In genomic region chr8:107403038-107403781, GRCm38 (mm10) we compare ENCODE assay signal across 8 mouse cellular contexts. TPM values are rescaled to one million over a fixed set of nuclear protein-coding genes. Genes with fewer than 3 reads are reported as not detected.
DNase-seq lines count a peak whose midpoint lies in the region; ATAC-seq and TF ChIP-seq lines count a peak whose summit lies in the region.

Gene Nqo1, minus strand, starts transcription at chr8:107403206.

- no peak for TF ChIP-seq CTCF in ES-Bruce4 (IDR thresholded peaks at IDR 0.05; ENCODE audit: low read depth, low read length)
- no peak for TF ChIP-seq CTCF in heart, postnatal 0 days (IDR thresholded peaks at IDR 0.05; ENCODE audit: low read depth)
- peak; percentile 33 for TF ChIP-seq CTCF in liver, embryonic 14.5 days (IDR thresholded peaks at IDR 0.05; ENCODE audit: low read depth)

- no peaks in the 10 kb centered on the region for H3K27me3 ChIP-seq in ES-Bruce4 (ENCODE audit: control insufficient read depth, insufficient read depth, low read length, poor library complexity, severe bottlenecking)
- no peaks in the 10 kb centered on the region for H3K27me3 ChIP-seq in forebrain, embryonic 13.5 days
- H3K27me3 ChIP-seq in heart, postnatal 0 days (ENCODE audit: control insufficient read depth, insufficient read depth, low read length), result no peaks in the 10 kb centered on the region
- no peaks in the 10 kb centered on the region for H3K27me3 ChIP-seq in liver, embryonic 14.5 days (ENCODE audit: control insufficient read depth, insufficient read depth, low read length)
- no peaks in the 10 kb centered on the region for H3K27me3 ChIP-seq in stomach, embryonic 16.5 days (ENCODE audit: control insufficient read depth, insufficient read depth, low read length)

- H3K9ac ChIP-seq in ES-Bruce4 (ENCODE audit: low read depth, poor library complexity, severe bottlenecking), result peak within 1 kb of the TSS; percentile 65
- H3K9ac ChIP-seq in forebrain, embryonic 13.5 days, result peak within 1 kb of the TSS; percentile 51
- H3K9ac ChIP-seq in heart, postnatal 0 days (replicated peaks; ENCODE audit: low read depth, low read length), result peak within 1 kb of the TSS; percentile 47; the same call in 1 of the 2 replicates
- H3K9ac ChIP-seq in liver, embryonic 14.5 days (replicated peaks), result peak within 1 kb of the TSS; percentile 81
- H3K9ac ChIP-seq in stomach, embryonic 16.5 days (ENCODE audit: low read length), result peak within 1 kb of the TSS; percentile 59

- no peaks in the 10 kb centered on the region for H3K36me3 ChIP-seq in ES-Bruce4 (ENCODE audit: control insufficient read depth, insufficient read depth, low read length, poor library complexity, severe bottlenecking)
- H3K36me3 ChIP-seq in forebrain, embryonic 13.5 days (ENCODE audit: poor library complexity, severe bottlenecking), result peaks cover 4% of the 10 kb centered on the region
- no peaks in the 10 kb centered on the region for H3K36me3 ChIP-seq in heart, postnatal 0 days (replicated peaks; ENCODE audit: control insufficient read depth, insufficient read depth, low read length)
- H3K36me3 ChIP-seq in liver, embryonic 14.5 days (replicated peaks; ENCODE audit: control insufficient read depth, insufficient read depth, low read depth), result no peaks in the 10 kb centered on the region
- H3K36me3 ChIP-seq in stomach, embryonic 16.5 days (ENCODE audit: control insufficient read depth, insufficient read depth, low read length), result no peaks in the 10 kb centered on the region

- H3K4me1 ChIP-seq in ES-Bruce4 (ENCODE audit: control insufficient read depth, insufficient read depth, low read length), result peaks cover 6% of the 10 kb centered on the region
- peaks cover 19% of the 10 kb centered on the region for H3K4me1 ChIP-seq in forebrain, embryonic 13.5 days
- peaks cover 10% of the 10 kb centered on the region for H3K4me1 ChIP-seq in heart, postnatal 0 days (ENCODE audit: control insufficient read depth, insufficient read depth)
- H3K4me1 ChIP-seq in liver, embryonic 14.5 days (replicated peaks; ENCODE audit: control insufficient read depth in 2 of 2, insufficient read depth in 2 of 2, low read length in 1 of 2), result peaks cover 30 to 39% of the 10 kb centered on the region in 2 experiments
- peaks cover 28% of the 10 kb centered on the region for H3K4me1 ChIP-seq in stomach, embryonic 16.5 days (ENCODE audit: control insufficient read depth, insufficient read depth, low read length)

- 15% methylated on average over 22 of the region's 22 CpGs for WGBS in forebrain, embryonic 13.5 days
- WGBS in heart, postnatal 0 days, result 12% methylated on average over 22 of the region's 22 CpGs
- WGBS in liver, embryonic 14.5 days (ENCODE audit: insufficient replicate concordance), result 4% methylated on average over 22 of the region's 22 CpGs
- 9% methylated on average over 22 of the region's 22 CpGs for WGBS in stomach, embryonic 16.5 days

- peak; percentile 90 for DNase-seq in heart, postnatal 0 days (ENCODE audit: low spot score)
- DNase-seq in kidney, postnatal 36 days, result peak; percentile 87 to 89
- DNase-seq in liver, embryonic 14.5 days (ENCODE audit: low read depth in 3 of 3, low spot score in 3 of 3), result peak; percentile 91 to 94 (median 91)
- DNase-seq in neural tube, embryonic 10.5 days (ENCODE audit: extremely low spot score, low spot score), result peak; percentile 74

- TF ChIP-seq EP300 in ES-Bruce4 (IDR thresholded peaks at IDR 0.05; ENCODE audit: insufficient read depth, low read depth, low read length), result peak; percentile 92
- TF ChIP-seq EP300 in heart, postnatal 0 days (IDR thresholded peaks at IDR 0.05; ENCODE audit: low read depth), result no peak
- peak; percentile 64; the same call in 1 of the 2 replicates for TF ChIP-seq EP300 in liver, embryonic 14.5 days (IDR thresholded peaks at IDR 0.05; ENCODE audit: low read depth)

- H3K9me3 ChIP-seq in ES-Bruce4 (replicated peaks; ENCODE audit: control insufficient read depth, insufficient read depth, low read length, poor library complexity, severe bottlenecking), result no peaks in the 10 kb centered on the region
- no peaks in the 10 kb centered on the region for H3K9me3 ChIP-seq in forebrain, embryonic 13.5 days (replicated peaks)
- no peaks in the 10 kb centered on the region for H3K9me3 ChIP-seq in heart, postnatal 0 days (replicated peaks; ENCODE audit: control insufficient read depth, low read length)
- H3K9me3 ChIP-seq in liver, embryonic 14.5 days (ENCODE audit: control insufficient read depth, low read length), result no peaks in the 10 kb centered on the region
- no peaks in the 10 kb centered on the region for H3K9me3 ChIP-seq in stomach, embryonic 16.5 days (replicated peaks; ENCODE audit: control insufficient read depth, low read length)

- peak within 1 kb of the TSS; percentile 63 for H3K4me2 ChIP-seq in forebrain, embryonic 13.5 days
- peak within 1 kb of the TSS; percentile 64 for H3K4me2 ChIP-seq in heart, postnatal 0 days (ENCODE audit: low read depth, low read length)
- H3K4me2 ChIP-seq in liver, embryonic 14.5 days (ENCODE audit: low read depth), result peak within 1 kb of the TSS; percentile 92
- H3K4me2 ChIP-seq in stomach, embryonic 16.5 days (ENCODE audit: low read depth, low read length), result peak within 1 kb of the TSS; percentile 60

- TF ChIP-seq POLR2A in ES-Bruce4 (IDR thresholded peaks at IDR 0.05; ENCODE audit: insufficient read depth, low read length), result peak; percentile 46

- H3K4me3 ChIP-seq in ES-Bruce4 (ENCODE audit: low read depth, low read length), result peak within 1 kb of the TSS; percentile 49
- peak within 1 kb of the TSS; percentile 30 for H3K4me3 ChIP-seq in forebrain, embryonic 13.5 days
- H3K4me3 ChIP-seq in heart, postnatal 0 days (ENCODE audit: low read depth, low read length), result peak within 1 kb of the TSS; percentile 47
- H3K4me3 ChIP-seq in liver, embryonic 14.5 days (ENCODE audit: insufficient read depth in 1 of 2, low read depth in 2 of 2, low read length in 2 of 2), result peak within 1 kb of the TSS; percentile 65 to 73
- H3K4me3 ChIP-seq in stomach, embryonic 16.5 days (replicated peaks; ENCODE audit: low read length), result peak within 1 kb of the TSS; percentile 43

- H3K27ac ChIP-seq in ES-Bruce4 (ENCODE audit: insufficient read depth, low read length), result peak within 1 kb of the TSS; percentile 92
- H3K27ac ChIP-seq in forebrain, embryonic 13.5 days, result no peak within 1 kb of the TSS
- H3K27ac ChIP-seq in heart, postnatal 0 days (ENCODE audit: low read depth), result peak within 1 kb of the TSS; percentile 60
- peak within 1 kb of the TSS; percentile 99 for H3K27ac ChIP-seq in liver, embryonic 14.5 days
- H3K27ac ChIP-seq in stomach, embryonic 16.5 days (ENCODE audit: low read length), result peak within 1 kb of the TSS; percentile 67

- ATAC-seq in cerebellum, adult (ENCODE audit: insufficient number of reproducible peaks, low FRiP score, low TSS enrichment), result peak; percentile 59
- peak; percentile 96 for ATAC-seq in forebrain, embryonic 13.5 days
- ATAC-seq in heart, postnatal 0 days (ENCODE audit: insufficient read depth, low read depth), result peak; percentile 95
- peak; percentile 95 for ATAC-seq in liver, embryonic 14.5 days (ENCODE audit: insufficient read depth)
- peak; percentile 94 for ATAC-seq in stomach, embryonic 16.5 days (ENCODE audit: insufficient read depth, low FRiP score)

RNA-seq across cellular contexts. Expression of gene Nqo1, which starts in this region (rescaled TPM):
- polyA plus RNA-seq in ES-Bruce4 (2011; ENCODE audit: insufficient read depth, insufficient read length, low read depth, missing spikeins), result 20.2 and 20.5 TPM in 2 replicates
- 4.1 and 4.5 TPM in 2 replicates for polyA plus RNA-seq in forebrain, embryonic 13.5 days (2015; fragmentation: Nextera tagmentation; extraction: Ambion mirVana)
- 20.8 and 34.6 TPM in 2 replicates for total RNA-seq in heart, postnatal 0 days (2014; rRNA removed; ENCODE audit: low replicate concordance)
- 19.7 and 19.9 TPM in 2 replicates for polyA plus RNA-seq in heart, postnatal 0 days (2015; fragmentation: Nextera tagmentation; extraction: Ambion mirVana)
- polyA plus RNA-seq in liver, embryonic 14.5 days (2012; rRNA removed), result 6.6 and 6.9 TPM in 2 replicates
- polyA plus RNA-seq in liver, embryonic 14.5 days (2014; fragmentation: Nextera tagmentation; extraction: Ambion mirVana), result 15.1 and 19.0 TPM in 2 replicates
- 25.0 and 34.2 TPM in 2 replicates for polyA plus RNA-seq in stomach, embryonic 16.5 days (2015; fragmentation: Nextera tagmentation; extraction: Ambion mirVana)
